Comparison of ENCODE assay signal across 10 mouse cellular contexts in genomic region chr16:32524244-32524615, GRCm38 (mm10). TPM values are rescaled to one million over a fixed set of nuclear protein-coding genes. Genes with fewer than 3 reads are reported as not detected.
DNase-seq lines count a peak whose midpoint lies in the region; ATAC-seq lines count a peak whose summit lies in the region.
"Had no signal": no experiment of that assay in that cellular context is flagged by ENCODE, and none has a peak within 500 bp of the region (broad histone marks: within the 10 kb centered on the region; RNA-seq: fewer than 3 reads in every experiment).

No protein-coding gene starts in this region.

- no peak overlapping the region for H3K9ac ChIP-seq in liver, embryonic 16.5 days (ENCODE audit: low read depth, low read length)

- H3K9me3 ChIP-seq in liver, embryonic 16.5 days (replicated peaks; ENCODE audit: control insufficient read depth, low read length), result no peaks in the 10 kb centered on the region

- no peak for ATAC-seq in liver, embryonic 16.5 days (ENCODE audit: low read depth)

- H3K36me3 ChIP-seq in liver, embryonic 16.5 days (ENCODE audit: control insufficient read depth, insufficient read depth), result no peaks in the 10 kb centered on the region

- peak overlapping the region; percentile 21; the same call in 1 of the 2 replicates for H3K27ac ChIP-seq in liver, embryonic 16.5 days (ENCODE audit: low read length)

- no peak overlapping the region for H3K4me2 ChIP-seq in liver, embryonic 16.5 days (ENCODE audit: low read depth, low read length)

- H3K4me3 ChIP-seq in liver, embryonic 16.5 days (ENCODE audit: low read depth, low read length), result no peak overlapping the region

- DNase-seq in adrenal gland, adult (ENCODE audit: inconsistent age in 2 of 2, low spot score in 1 of 2), result peak; percentile 84 to 91
- no peak for DNase-seq in adrenal gland, postnatal 4 days (ENCODE audit: low spot score in 2 of 2)
- peak; percentile 45 for DNase-seq in retina, postnatal 1 day
- no peak for DNase-seq in retina, embryonic 14.5 days (ENCODE audit: low spot score)
- no peak for DNase-seq in spleen, postnatal 14 days (ENCODE audit: low spot score in 2 of 2)
- DNase-seq in kidney, postnatal 10 days, result no peak
- DNase-seq in embryo, embryonic 10.5 days (ENCODE audit: low spot score), result no peak

- H3K27me3 ChIP-seq in liver, embryonic 16.5 days (ENCODE audit: control insufficient read depth, insufficient read depth, low read depth, low read length), result no peaks in the 10 kb centered on the region

- WGBS in liver, embryonic 16.5 days (ENCODE audit: insufficient replicate concordance), result 77% methylated on average over 5 of the region's 5 CpGs

- H3K4me1 ChIP-seq in liver, embryonic 16.5 days (ENCODE audit: control insufficient read depth, low read depth, low read length), result peaks cover 36% of the 10 kb centered on the region

RNA-seq across cellular contexts. Expression of gene Zdhhc19, which starts 28.2 kb away (rescaled TPM):
- not detected for total RNA-seq in adrenal gland, postnatal 4 days (2021)
- polyA plus RNA-seq in liver, embryonic 16.5 days (2015; fragmentation: Nextera tagmentation; extraction: Ambion mirVana), result not detected in 2 replicates
- total RNA-seq: heart, adult 18-20 months had no signal
- polyA plus RNA-seq: limb, embryonic 14.5 days had no signal

RNA-seq across cellular contexts. Expression of gene Slc51a, which starts 36.6 kb away (rescaled TPM):
- 1 to 10 TPM in 1 of 2 experiments, not detected in 1; 1.4 TPM for total RNA-seq in adrenal gland, postnatal 4 days (2021)
- 0.25 and 1.3 TPM in 2 replicates for polyA plus RNA-seq in liver, embryonic 16.5 days (2015; fragmentation: Nextera tagmentation; extraction: Ambion mirVana)

Comparison
In these comparisons a context has a peak if more than half of its experiments do, and no peak if none do; other contexts are left out.
1. DNase-seq: peak in adrenal gland, adult (2 of 2) and retina, postnatal 1 day (single experiment); none in adrenal gland, postnatal 4 days (0 of 2), retina, embryonic 14.5 days (single experiment), spleen, postnatal 14 days (0 of 2), kidney, postnatal 10 days (single experiment) and embryo, embryonic 10.5 days (single experiment).